Mouse (Mus musculus) lung, embryonic 16.5 days (tissue): ENCODE results near the gene Ager. TPM values are rescaled to one million over a fixed set of nuclear protein-coding genes. Genes with fewer than 3 reads are reported as not detected.

Experiments used
- ATAC-seq: fragments of 200-750 bp; cut with Nextera tagmentation; 2 replicates; pipeline ENCODE4 v1.8.0; 2017; ENCODE audit warnings: low read depth, mild to moderate bottlenecking, moderate library complexity
- H3K27ac ChIP-seq: fragments of 300-500 bp; sonication (generic); 2 replicates; pipeline ENCODE4 v1.5.1; 2014; ENCODE audit warnings: mild to moderate bottlenecking, control low read depth, low read length
- H3K27me3 ChIP-seq: fragments of 300-500 bp; sonication (generic); 2 replicates; pipeline ENCODE4 v1.6.1; 2014; ENCODE audit warnings: low read depth, low read length, mixed read lengths; ENCODE audit not compliant: control insufficient read depth, insufficient read depth
- H3K36me3 ChIP-seq: fragments of 300-500 bp; sonication (generic); 2 replicates; pipeline ENCODE4 v1.6.1; 2014; ENCODE audit warnings: low read length; ENCODE audit not compliant: control insufficient read depth, insufficient read depth
- H3K4me1 ChIP-seq: fragments of 300-500 bp; sonication (generic); replicated peaks from 2 replicates; pipeline ENCODE4 v1.6.1; 2014; ENCODE audit warnings: low read length, mixed read lengths; ENCODE audit not compliant: control insufficient read depth, insufficient read depth
- H3K4me2 ChIP-seq: fragments of 300-500 bp; sonication (generic); 2 replicates; pipeline ENCODE4 v1.6.1; 2014; ENCODE audit warnings: low read depth, low read length, control low read depth
- H3K4me3 ChIP-seq: fragments of 300-500 bp; sonication (generic); 2 replicates; pipeline ENCODE4 v1.5.1; 2014; ENCODE audit warnings: mild to moderate bottlenecking, low read length, control low read depth
- H3K9ac ChIP-seq: fragments of 300-500 bp; sonication (generic); 2 replicates; pipeline ENCODE4 v1.6.1; 2014; ENCODE audit warnings: low read length, control low read depth
- H3K9me3 ChIP-seq: fragments of 300-500 bp; sonication (generic); 2 replicates; pipeline ENCODE4 v1.6.1; 2016; ENCODE audit warnings: low read length; ENCODE audit not compliant: control insufficient read depth
- WGBS: fragments of 180-500 bp; shearing (Covaris S2); extraction: QIAGEN DNeasy Blood & Tissue Kit; methylation state at CpG from one replicate; pipeline ENCODE4 v1.1.7; 2014; 5-methylcytosine and 5-hydroxymethylcytosine counted together
- polyA plus RNA-seq: library from polyadenylated mRNA; unstranded; fragments of >200 nt; fragmentation: Nextera tagmentation; extraction: Ambion mirVana; gene quantifications from 2 replicates; pipeline ENCODE4 v1.2.1, GENCODE M21; 2015

Ager gene
- polyA plus RNA-seq, 1 experiment from 2014 or later: 379 TPM

DNA sequence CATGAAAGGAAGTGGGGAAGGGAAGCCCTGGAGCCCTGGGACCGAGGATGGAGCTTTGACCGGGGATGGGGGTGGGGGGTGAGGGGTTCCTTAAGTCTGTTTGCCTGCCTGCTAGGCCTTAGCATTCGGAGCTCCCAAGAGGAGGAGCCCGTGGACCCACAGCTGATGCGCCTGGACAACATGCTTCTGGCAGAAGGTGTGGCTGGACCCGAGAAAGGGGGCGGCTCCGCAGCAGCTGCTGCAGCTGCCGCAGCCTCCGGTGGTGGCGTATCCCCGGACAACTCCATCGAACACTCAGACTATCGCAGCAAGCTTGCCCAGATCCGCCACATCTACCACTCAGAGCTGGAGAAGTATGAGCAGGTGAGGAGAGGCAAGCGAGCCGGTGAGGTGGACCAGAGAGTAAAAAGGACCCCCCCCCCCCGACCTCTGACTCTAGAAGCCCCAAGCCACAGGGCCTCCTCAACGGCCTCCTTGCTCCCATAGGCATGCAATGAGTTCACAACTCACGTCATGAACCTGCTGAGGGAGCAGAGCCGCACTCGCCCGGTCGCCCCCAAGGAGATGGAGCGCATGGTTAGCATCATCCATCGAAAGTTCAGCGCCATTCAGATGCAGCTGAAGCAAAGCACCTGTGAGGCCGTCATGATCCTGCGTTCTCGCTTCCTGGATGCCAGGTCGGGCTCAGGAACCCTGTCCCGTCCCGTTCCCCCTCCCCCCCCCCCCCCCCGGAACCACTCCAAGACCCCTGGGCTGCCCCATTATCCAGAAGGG, 3.7 kb upstream of the Ager start:
- H3K27ac ChIP-seq: peak overlapping the region; percentile 98; the same call in 1 of the 2 replicates
- no peaks in the 10 kb centered on the region for H3K27me3 ChIP-seq
- no peak for ATAC-seq
- no peaks in the 10 kb centered on the region for H3K9me3 ChIP-seq
- peak overlapping the region; percentile 97 for H3K9ac ChIP-seq
- 36% methylated on average over 31 of the region's 34 CpGs for WGBS
- peak overlapping the region; percentile 83 for H3K4me2 ChIP-seq
- H3K4me1 ChIP-seq: peaks cover 67% of the 10 kb centered on the region
- peaks cover 18% of the 10 kb centered on the region for H3K36me3 ChIP-seq
- peak overlapping the region; percentile 64 for H3K4me3 ChIP-seq

DNA sequence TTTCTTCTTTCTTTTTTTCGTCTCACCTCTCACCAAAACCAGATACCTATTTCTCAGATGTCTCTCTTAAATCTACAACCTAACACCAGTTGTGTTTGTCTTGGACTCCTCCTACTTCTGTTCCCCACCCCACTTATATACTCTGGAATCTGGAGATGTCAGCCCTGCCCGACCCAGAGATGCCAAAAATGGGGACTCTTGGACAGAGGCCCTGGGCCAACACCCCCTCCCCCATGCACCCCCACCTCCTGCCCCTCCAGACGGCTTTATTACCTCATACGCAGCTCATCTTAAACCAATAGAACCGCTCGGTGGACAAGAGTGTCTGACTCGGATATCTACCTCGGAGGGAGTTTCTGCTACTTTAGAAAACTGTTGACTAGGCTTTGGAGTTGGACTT, 1.6 kb upstream of the Ager start:
- WGBS: 38% methylated on average over 8 of the region's 8 CpGs
- H3K9ac ChIP-seq: no peak overlapping the region
- H3K4me3 ChIP-seq: no peak overlapping the region
- no peak overlapping the region; the same call in 1 of the 2 replicates for H3K4me2 ChIP-seq
- no peak for ATAC-seq
- peaks cover 50% of the 10 kb centered on the region for H3K4me1 ChIP-seq
- H3K27ac ChIP-seq: peak overlapping the region; percentile 35; the same call in 1 of the 2 replicates
- H3K27me3 ChIP-seq: no peaks in the 10 kb centered on the region
- no peaks in the 10 kb centered on the region for H3K9me3 ChIP-seq
- peaks cover 26% of the 10 kb centered on the region for H3K36me3 ChIP-seq

- no peak for ATAC-seq
- no peaks in the 10 kb centered on the region for H3K27me3 ChIP-seq
- H3K9ac ChIP-seq: no peak overlapping the region
- H3K36me3 ChIP-seq: peaks cover 20% of the 10 kb centered on the region
- H3K27ac ChIP-seq: no peak overlapping the region
- H3K4me3 ChIP-seq: no peak overlapping the region
- peaks cover 44% of the 10 kb centered on the region for H3K4me1 ChIP-seq
- no peaks in the 10 kb centered on the region for H3K9me3 ChIP-seq
- no peak overlapping the region for H3K4me2 ChIP-seq
- WGBS: 73% methylated on average over 9 of the region's 9 CpGs
Measured at GRCm38 (mm10) chr17:34599891-34600290, 2.2 kb downstream of the Ager start.

GRCm38 (mm10) chr17:34601796-34602195, 4.1 kb downstream of the Ager start:
- no peaks in the 10 kb centered on the region for H3K9me3 ChIP-seq
- H3K4me2 ChIP-seq: no peak overlapping the region
- no peaks in the 10 kb centered on the region for H3K27me3 ChIP-seq
- 75% methylated on average over 12 of the region's 12 CpGs for WGBS
- no peak overlapping the region for H3K4me3 ChIP-seq
- H3K4me1 ChIP-seq: peaks cover 33% of the 10 kb centered on the region
- H3K9ac ChIP-seq: no peak overlapping the region
- ATAC-seq: no peak
- no peak overlapping the region for H3K27ac ChIP-seq
- peaks cover 11% of the 10 kb centered on the region for H3K36me3 ChIP-seq

- Histone ChIP-seq H3K27ac (peak within 1 kb of the TSS; percentile 91), H3K4me3 (peak within 1 kb of the TSS; percentile 88), H3K9me3 (no peaks in the 10 kb centered on the region), H3K27me3 (no peaks in the 10 kb centered on the region), H3K4me2 (peak within 1 kb of the TSS; percentile 88), H3K9ac (peak within 1 kb of the TSS; percentile 83), H3K4me1 (peaks cover 31% of the 10 kb centered on the region), H3K36me3 (peaks cover 11% of the 10 kb centered on the region)
- ATAC-seq: peak; percentile 93
- WGBS: under 1% methylated on average over 30 of the region's 30 CpGs
Measured at GRCm38 (mm10) chr17:34603375-34604060, 5.9 kb downstream of the Ager start, which contains the start of gene Rnf5. Gene Rnf5, minus strand, starts transcription at chr17:34603690.

GRCm38 (mm10) chr17:34604061-34604508, 6.4 kb downstream of the Ager start, which contains the start of gene Agpat1:
Gene Agpat1, plus strand, starts transcription at chr17:34604262.
- peaks cover 32% of the 10 kb centered on the region for H3K4me1 ChIP-seq

GRCm38 (mm10) chr17:34604511-34605237, 7.0 kb downstream of the Ager start:
- Histone ChIP-seq H3K4me1 (peaks cover 32% of the 10 kb centered on the region), H3K27ac (peak overlapping the region; percentile 91), H3K9ac (peak overlapping the region; percentile 96), H3K4me3 (peak overlapping the region; percentile 88), H3K36me3 (peaks cover 11% of the 10 kb centered on the region), H3K9me3 (no peaks in the 10 kb centered on the region), H3K4me2 (peak overlapping the region; percentile 74), H3K27me3 (no peaks in the 10 kb centered on the region)
- 13% methylated on average over 24 of the region's 24 CpGs for WGBS
- no peak for ATAC-seq

More at GRCm38 (mm10) chr17:34604061-34604508, 6.4 kb downstream of the Ager start, which contains the start of gene Agpat1:
- H3K27ac ChIP-seq: peak within 1 kb of the TSS; percentile 91
- ATAC-seq: peak; percentile 90
- peak within 1 kb of the TSS; percentile 96 for H3K9ac ChIP-seq
- 0% methylated on average over 34 of the region's 35 CpGs for WGBS
- peaks cover 11% of the 10 kb centered on the region for H3K36me3 ChIP-seq
- peak within 1 kb of the TSS; percentile 88 for H3K4me2 ChIP-seq
- no peaks in the 10 kb centered on the region for H3K27me3 ChIP-seq
- peak within 1 kb of the TSS; percentile 88 for H3K4me3 ChIP-seq
- H3K9me3 ChIP-seq: no peaks in the 10 kb centered on the region

- H3K9ac ChIP-seq: peak overlapping the region; percentile 96
- peak overlapping the region; percentile 88 for H3K4me3 ChIP-seq
- ATAC-seq: peak; percentile 55
- H3K36me3 ChIP-seq: peaks cover 6% of the 10 kb centered on the region
- peak overlapping the region; percentile 91 for H3K27ac ChIP-seq
- under 1% methylated on average over 27 of the region's 30 CpGs for WGBS
- H3K9me3 ChIP-seq: no peaks in the 10 kb centered on the region
- no peaks in the 10 kb centered on the region for H3K27me3 ChIP-seq
- H3K4me1 ChIP-seq: peaks cover 29% of the 10 kb centered on the region
- peak overlapping the region; percentile 74 for H3K4me2 ChIP-seq
Measured at GRCm38 (mm10) chr17:34605609-34606008, 7.9 kb downstream of the Ager start.
